Mouse (Mus musculus) forebrain, embryonic 11.5 days (tissue): Measurements from ENCODE around the gene Chst11. TPM values are rescaled to one million over a fixed set of nuclear protein-coding genes. Genes with fewer than 3 reads are reported as not detected.

Experiments used
- ATAC-seq: fragments of 200-750 bp; cut with Nextera tagmentation; replicated peaks from 2 replicates; pipeline ENCODE4 v1.8.0; 2017; ENCODE audit warnings: moderate TSS enrichment; ENCODE audit not compliant: low FRiP score
- DNase-seq: peaks from one replicate; pipeline ENCODE4 v3.0.0-alpha.2; 2017; ENCODE audit warnings: low spot score
- H3K27ac ChIP-seq: fragments of 300-500 bp; sonication (generic); 2 replicates; pipeline ENCODE4 v1.5.1; 2014; ENCODE audit warnings: low read depth, low read length
- H3K27me3 ChIP-seq: fragments of 300-500 bp; sonication (generic); 2 replicates; pipeline ENCODE4 v1.6.1; 2014; ENCODE audit warnings: mild to moderate bottlenecking, low read length, mixed read lengths; ENCODE audit not compliant: control insufficient read depth, insufficient read depth
- H3K36me3 ChIP-seq: fragments of 300-500 bp; sonication (generic); 2 replicates; pipeline ENCODE4 v1.6.1; 2014; ENCODE audit warnings: mild to moderate bottlenecking, low read length, moderate library complexity, mixed read lengths; ENCODE audit not compliant: control insufficient read depth, insufficient read depth
- H3K4me1 ChIP-seq: fragments of 300-500 bp; sonication (generic); replicated peaks from 2 replicates; pipeline ENCODE4 v1.6.1; 2014; ENCODE audit warnings: low read length, mixed read lengths; ENCODE audit not compliant: control insufficient read depth, insufficient read depth
- H3K4me2 ChIP-seq: fragments of 300-500 bp; sonication (generic); 2 replicates; pipeline ENCODE4 v1.6.1; 2014; ENCODE audit warnings: low read depth, mild to moderate bottlenecking, low read length, moderate library complexity, mixed read lengths; ENCODE audit not compliant: severe bottlenecking
- H3K4me3 ChIP-seq: fragments of 300-500 bp; sonication (generic); 2 replicates; pipeline ENCODE4 v1.5.1; 2014; ENCODE audit warnings: low read depth, low read length
- H3K9ac ChIP-seq: fragments of 300-500 bp; sonication (generic); 2 replicates; pipeline ENCODE4 v1.6.1; 2014; ENCODE audit warnings: low read length
- H3K9me3 ChIP-seq: fragments of 300-500 bp; sonication (generic); 2 replicates; pipeline ENCODE4 v1.6.1; 2016; ENCODE audit warnings: low read length, mixed read lengths; ENCODE audit not compliant: control insufficient read depth
- WGBS: fragments of 180-500 bp; shearing (Covaris S2); extraction: QIAGEN DNeasy Blood & Tissue Kit; methylation state at CpG from one replicate; pipeline ENCODE4 v1.1.7; 2014; 5-methylcytosine and 5-hydroxymethylcytosine counted together
- polyA plus RNA-seq: library from polyadenylated mRNA; unstranded; fragments of >200 nt; fragmentation: Nextera tagmentation; extraction: Ambion mirVana; gene quantifications from 2 replicates; pipeline ENCODE4 v1.2.1, GENCODE M21; 2014

The Chst11 gene
- polyA plus RNA-seq, 1 experiment from 2014 or later = 1.9 TPM

- no peak for DNase-seq
- peak overlapping the region; percentile 85 for H3K9ac ChIP-seq
- peak; percentile 60 for ATAC-seq
- H3K4me2 ChIP-seq = peak overlapping the region; percentile 84
- WGBS = under 1% methylated on average over 32 of the region's 32 CpGs
- H3K27me3 ChIP-seq = peaks cover 12% of the 10 kb centered on the region; the same call in 1 of the 2 replicates
- peak overlapping the region; percentile 71 for H3K27ac ChIP-seq
- H3K36me3 ChIP-seq = no peaks in the 10 kb centered on the region
- H3K4me3 ChIP-seq = peak overlapping the region; percentile 72
- no peaks in the 10 kb centered on the region for H3K9me3 ChIP-seq
- H3K4me1 ChIP-seq = peaks cover 12% of the 10 kb centered on the region
Observed at GRCm38 (mm10) chr10:82985700-82986131, 418 bp downstream of the Chst11 start.

GRCm38 (mm10) chr10:82986251-82986992 lies 1.1 kb downstream of the Chst11 start:
- H3K27ac ChIP-seq = no peak overlapping the region; the same call in 1 of the 2 replicates
- 3% methylated on average over 21 of the region's 21 CpGs for WGBS
- ATAC-seq = peak; percentile 43; the same call in 1 of the 2 replicates

GRCm38 (mm10) chr10:82986993-82987349 lies 1.7 kb downstream of the Chst11 start:
- 21% methylated on average over 8 of the region's 8 CpGs for WGBS
- H3K4me3 ChIP-seq = peak overlapping the region; percentile 72
- ATAC-seq (no peak), DNase-seq (no peak)
- H3K4me1 ChIP-seq = peaks cover 14% of the 10 kb centered on the region
- no peaks in the 10 kb centered on the region for H3K9me3 ChIP-seq
- peaks cover 12% of the 10 kb centered on the region; the same call in 1 of the 2 replicates for H3K27me3 ChIP-seq
- H3K36me3 ChIP-seq = no peaks in the 10 kb centered on the region
- H3K9ac ChIP-seq = peak overlapping the region; percentile 85
- H3K27ac ChIP-seq = no peak overlapping the region
- H3K4me2 ChIP-seq = peak overlapping the region; percentile 84

More at GRCm38 (mm10) chr10:82986251-82986992, 1.1 kb downstream of the Chst11 start:
- peak; percentile 74 for DNase-seq
- Histone ChIP-seq H3K9me3 (no peaks in the 10 kb centered on the region), H3K4me3 (peak overlapping the region; percentile 72), H3K9ac (peak overlapping the region; percentile 85), H3K4me2 (peak overlapping the region; percentile 84), H3K4me1 (peaks cover 14% of the 10 kb centered on the region), H3K27me3 (peaks cover 12% of the 10 kb centered on the region; the same call in 1 of the 2 replicates), H3K36me3 (no peaks in the 10 kb centered on the region)

GRCm38 (mm10) chr10:82987394-82987793 lies 2.1 kb downstream of the Chst11 start:
- DNase-seq (no peak), ATAC-seq (no peak)
- Histone ChIP-seq H3K4me1 (peaks cover 14% of the 10 kb centered on the region), H3K36me3 (no peaks in the 10 kb centered on the region), H3K9ac (no peak overlapping the region; the same call in 1 of the 2 replicates), H3K27ac (no peak overlapping the region), H3K4me3 (peak overlapping the region; percentile 72), H3K4me2 (peak overlapping the region; percentile 84), H3K27me3 (peaks cover 12% of the 10 kb centered on the region; the same call in 1 of the 2 replicates), H3K9me3 (no peaks in the 10 kb centered on the region)
- 47% methylated on average over 4 of the region's 4 CpGs for WGBS

- peaks cover 13% of the 10 kb centered on the region for H3K4me1 ChIP-seq
- no peak overlapping the region for H3K4me2 ChIP-seq
- WGBS = 69% methylated on average over 13 of the region's 13 CpGs
- H3K4me3 ChIP-seq = no peak overlapping the region
- peaks cover under 1% of the 10 kb centered on the region; the same call in 1 of the 2 replicates for H3K27me3 ChIP-seq
- no peaks in the 10 kb centered on the region for H3K36me3 ChIP-seq
- ATAC-seq (no peak), DNase-seq (no peak)
- H3K9ac ChIP-seq = no peak overlapping the region
- no peaks in the 10 kb centered on the region for H3K9me3 ChIP-seq
- no peak overlapping the region for H3K27ac ChIP-seq
Observed at GRCm38 (mm10) chr10:82989418-82990025, 4.2 kb downstream of the Chst11 start.

GRCm38 (mm10) chr10:82990918-82991317 lies 5.6 kb downstream of the Chst11 start:
- H3K4me3 ChIP-seq = no peak overlapping the region
- DNase-seq (no peak), ATAC-seq (no peak)
- H3K36me3 ChIP-seq = no peaks in the 10 kb centered on the region
- H3K4me1 ChIP-seq = peaks cover 12% of the 10 kb centered on the region
- no peaks in the 10 kb centered on the region for H3K9me3 ChIP-seq
- 70% methylated on average over 7 of the region's 7 CpGs for WGBS
- H3K4me2 ChIP-seq = no peak overlapping the region
- H3K27me3 ChIP-seq = no peaks in the 10 kb centered on the region
- H3K27ac ChIP-seq = no peak overlapping the region
- no peak overlapping the region for H3K9ac ChIP-seq

GRCm38 (mm10) chr10:82991756-82992519 lies 6.6 kb downstream of the Chst11 start:
- Histone ChIP-seq H3K4me2 (no peak overlapping the region), H3K27me3 (no peaks in the 10 kb centered on the region), H3K27ac (no peak overlapping the region), H3K9me3 (no peaks in the 10 kb centered on the region), H3K4me1 (peaks cover 6% of the 10 kb centered on the region), H3K36me3 (no peaks in the 10 kb centered on the region), H3K9ac (no peak overlapping the region), H3K4me3 (no peak overlapping the region)
- 34% methylated on average over 10 of the region's 10 CpGs for WGBS
- DNase-seq (no peak), ATAC-seq (no peak)

- Histone ChIP-seq H3K27me3 (no peaks in the 10 kb centered on the region), H3K9me3 (no peaks in the 10 kb centered on the region), H3K4me2 (no peak overlapping the region), H3K4me3 (no peak overlapping the region), H3K4me1 (peaks cover 3% of the 10 kb centered on the region), H3K36me3 (no peaks in the 10 kb centered on the region), H3K27ac (no peak overlapping the region), H3K9ac (no peak overlapping the region)
- DNase-seq (no peak), ATAC-seq (no peak)
- 94% methylated on average over 7 of the region's 7 CpGs for WGBS
Observed at GRCm38 (mm10) chr10:82994284-82994683, 9.0 kb downstream of the Chst11 start.
